Mouse (Mus musculus): ENCODE results near the gene Sorcs2. TPM values are rescaled to one million over a fixed set of nuclear protein-coding genes. Genes with fewer than 3 reads are reported as not detected.

Sorcs2 gene
- polyA plus RNA-seq, 1 experiment from 2014 or later = 25.4 TPM

GRCm38 (mm10) chr5:36179708-36180107 lies 218.2 kb downstream of the Sorcs2 start:
- Histone ChIP-seq H3K4me1 (peaks cover 6% of the 10 kb centered on the region), H3K36me3 (no peaks in the 10 kb centered on the region), H3K27ac (no peak overlapping the region), H3K4me3 (no peak overlapping the region), H3K9me3 (no peaks in the 10 kb centered on the region), H3K4me2 (no peak overlapping the region), H3K9ac (no peak overlapping the region), H3K27me3 (no peaks in the 10 kb centered on the region)
- ATAC-seq (ENCODE audit: insufficient number of reproducible peaks, low FRiP score, low TSS enrichment, low read depth) = no peak
- WGBS = 87% methylated on average over 5 of the region's 5 CpGs

GRCm38 (mm10) chr5:36178785-36179184 lies 219.2 kb downstream of the Sorcs2 start:
- Histone ChIP-seq H3K4me2 (no peak overlapping the region), H3K9ac (no peak overlapping the region), H3K4me1 (peaks cover 10% of the 10 kb centered on the region), H3K27me3 (no peaks in the 10 kb centered on the region), H3K4me3 (no peak overlapping the region), H3K27ac (no peak overlapping the region), H3K9me3 (no peaks in the 10 kb centered on the region), H3K36me3 (no peaks in the 10 kb centered on the region)
- WGBS = 86% methylated on average over 3 of the region's 3 CpGs
- no peak for ATAC-seq (ENCODE audit: insufficient number of reproducible peaks, low FRiP score, low TSS enrichment, low read depth)

GRCm38 (mm10) chr5:36178215-36178614 lies 219.7 kb downstream of the Sorcs2 start:
- 45% methylated on average over 7 of the region's 7 CpGs for WGBS
- H3K9ac ChIP-seq = no peak overlapping the region
- H3K9me3 ChIP-seq = no peaks in the 10 kb centered on the region
- ATAC-seq (ENCODE audit: insufficient number of reproducible peaks, low FRiP score, low TSS enrichment, low read depth) = no peak
- H3K36me3 ChIP-seq = no peaks in the 10 kb centered on the region
- no peak overlapping the region for H3K4me3 ChIP-seq
- no peaks in the 10 kb centered on the region for H3K27me3 ChIP-seq
- H3K4me1 ChIP-seq = peaks cover 10% of the 10 kb centered on the region
- H3K27ac ChIP-seq = no peak overlapping the region
- no peak overlapping the region for H3K4me2 ChIP-seq

- Histone ChIP-seq H3K4me2 (no peak overlapping the region), H3K4me3 (no peak overlapping the region), H3K9ac (no peak overlapping the region), H3K36me3 (no peaks in the 10 kb centered on the region), H3K27ac (no peak overlapping the region), H3K9me3 (no peaks in the 10 kb centered on the region), H3K4me1 (peaks cover 10% of the 10 kb centered on the region), H3K27me3 (no peaks in the 10 kb centered on the region)
- ATAC-seq (ENCODE audit: insufficient number of reproducible peaks, low FRiP score, low TSS enrichment, low read depth) = no peak
- 90% methylated on average over 4 of the region's 4 CpGs for WGBS
Observed at GRCm38 (mm10) chr5:36176873-36177272, 221.1 kb downstream of the Sorcs2 start.

GRCm38 (mm10) chr5:36176409-36176808 lies 221.5 kb downstream of the Sorcs2 start:
- no peak overlapping the region for H3K4me2 ChIP-seq
- peaks cover 10% of the 10 kb centered on the region for H3K4me1 ChIP-seq
- no peak overlapping the region for H3K9ac ChIP-seq
- 88% methylated on average over 11 of the region's 11 CpGs for WGBS
- H3K27ac ChIP-seq = no peak overlapping the region
- no peaks in the 10 kb centered on the region for H3K27me3 ChIP-seq
- no peak overlapping the region for H3K4me3 ChIP-seq
- ATAC-seq (ENCODE audit: insufficient number of reproducible peaks, low FRiP score, low TSS enrichment, low read depth) = no peak
- H3K36me3 ChIP-seq = no peaks in the 10 kb centered on the region
- no peaks in the 10 kb centered on the region for H3K9me3 ChIP-seq

- no peaks in the 10 kb centered on the region for H3K9me3 ChIP-seq
- H3K27ac ChIP-seq = no peak overlapping the region
- ATAC-seq (ENCODE audit: insufficient number of reproducible peaks, low FRiP score, low TSS enrichment, low read depth) = no peak
- peaks cover 21% of the 10 kb centered on the region for H3K4me1 ChIP-seq
- H3K36me3 ChIP-seq = no peaks in the 10 kb centered on the region
- no peak overlapping the region for H3K4me3 ChIP-seq
- 16% methylated on average over 9 of the region's 9 CpGs for WGBS
- no peak overlapping the region for H3K9ac ChIP-seq
- H3K4me2 ChIP-seq = no peak overlapping the region
- H3K27me3 ChIP-seq = no peaks in the 10 kb centered on the region
Observed at GRCm38 (mm10) chr5:36174569-36175115, 223.3 kb downstream of the Sorcs2 start.

- 66% methylated on average over 14 of the region's 14 CpGs for WGBS
- H3K9ac ChIP-seq = no peak overlapping the region
- no peaks in the 10 kb centered on the region for H3K27me3 ChIP-seq
- no peak for ATAC-seq (ENCODE audit: insufficient number of reproducible peaks, low FRiP score, low TSS enrichment, low read depth)
- no peaks in the 10 kb centered on the region for H3K36me3 ChIP-seq
- peaks cover 29% of the 10 kb centered on the region for H3K4me1 ChIP-seq
- no peak overlapping the region for H3K4me2 ChIP-seq
- no peak overlapping the region for H3K4me3 ChIP-seq
- H3K9me3 ChIP-seq = no peaks in the 10 kb centered on the region
- H3K27ac ChIP-seq = no peak overlapping the region; the same call in none of the 2 replicates
Observed at GRCm38 (mm10) chr5:36168963-36169650, 228.8 kb downstream of the Sorcs2 start.

- Histone ChIP-seq H3K36me3 (no peaks in the 10 kb centered on the region), H3K27me3 (no peaks in the 10 kb centered on the region), H3K9me3 (no peaks in the 10 kb centered on the region), H3K4me3 (no peak overlapping the region), H3K4me1 (peaks cover 44% of the 10 kb centered on the region), H3K4me2 (no peak overlapping the region), H3K9ac (no peak overlapping the region), H3K27ac (no peak overlapping the region)
- ATAC-seq (ENCODE audit: insufficient number of reproducible peaks, low FRiP score, low TSS enrichment, low read depth) = no peak
- WGBS = 71% methylated on average over 6 of the region's 6 CpGs
Observed at GRCm38 (mm10) chr5:36166346-36167013, 231.5 kb downstream of the Sorcs2 start.

GRCm38 (mm10) chr5:36165424-36166302 lies 232.3 kb downstream of the Sorcs2 start:
- Histone ChIP-seq H3K27me3 (no peaks in the 10 kb centered on the region), H3K4me3 (no peak overlapping the region), H3K9me3 (no peaks in the 10 kb centered on the region), H3K4me2 (no peak overlapping the region), H3K4me1 (peaks cover 40% of the 10 kb centered on the region), H3K36me3 (no peaks in the 10 kb centered on the region), H3K27ac (no peak overlapping the region), H3K9ac (no peak overlapping the region)
- ATAC-seq (ENCODE audit: insufficient number of reproducible peaks, low FRiP score, low TSS enrichment, low read depth) = no peak
- 72% methylated on average over 21 of the region's 21 CpGs for WGBS

- Histone ChIP-seq H3K27me3 (no peaks in the 10 kb centered on the region), H3K4me3 (no peak overlapping the region), H3K4me2 (no peak overlapping the region), H3K27ac (no peak overlapping the region), H3K9ac (no peak overlapping the region), H3K9me3 (no peaks in the 10 kb centered on the region), H3K4me1 (peaks cover 4% of the 10 kb centered on the region; the same call in 1 of the 2 replicates), H3K36me3 (no peaks in the 10 kb centered on the region)
- no peak for ATAC-seq (ENCODE audit: insufficient number of reproducible peaks, low FRiP score, low TSS enrichment, low read depth)
- 58% methylated on average over 8 of the region's 8 CpGs for WGBS
Observed at GRCm38 (mm10) chr5:36154879-36155485, 243.0 kb downstream of the Sorcs2 start.

- ATAC-seq (ENCODE audit: insufficient number of reproducible peaks, low FRiP score, low TSS enrichment, low read depth) = no peak
- WGBS = 65% methylated on average over 2 of the region's 2 CpGs
- Histone ChIP-seq H3K36me3 (no peaks in the 10 kb centered on the region), H3K4me2 (no peak overlapping the region), H3K27ac (no peak overlapping the region), H3K9ac (no peak overlapping the region), H3K4me3 (no peak overlapping the region), H3K9me3 (no peaks in the 10 kb centered on the region), H3K27me3 (no peaks in the 10 kb centered on the region), H3K4me1 (peaks cover 4% of the 10 kb centered on the region; the same call in 1 of the 2 replicates)
Observed at GRCm38 (mm10) chr5:36153261-36153660, 244.7 kb downstream of the Sorcs2 start.
